Mouse (Mus musculus) erythroblast, embryonic 14.5 days (primary cell): ENCODE measurements around the gene Zfp846. TPM values are rescaled to one million over a fixed set of nuclear protein-coding genes. Genes with fewer than 3 reads are reported as not detected.
A peak's percentile ranks its signal among the peaks of the same experiment; 100 is the strongest.

Experiments
- H3K27me3 ChIP-seq: 2 replicates; pipeline ENCODE4 v1.6.1; 2012; ENCODE audit warnings: inconsistent platforms; ENCODE audit not compliant: control insufficient read depth
- H3K36me3 ChIP-seq: 2 replicates; pipeline ENCODE4 v1.6.1; 2012; ENCODE audit warnings: mild to moderate bottlenecking, inconsistent platforms; ENCODE audit not compliant: control insufficient read depth
- H3K4me1 ChIP-seq: 2 replicates; pipeline ENCODE4 v1.6.1; 2012; ENCODE audit warnings: inconsistent platforms; ENCODE audit not compliant: control insufficient read depth
- H3K4me3 ChIP-seq: replicated peaks from 2 replicates; pipeline ENCODE3; 2012; ENCODE audit warnings: moderate library complexity, mild to moderate bottlenecking, inconsistent platforms
- H3K9me3 ChIP-seq: 2 replicates; pipeline ENCODE4 v1.6.1; 2012; ENCODE audit warnings: low read length, inconsistent platforms, mixed read lengths; ENCODE audit not compliant: control insufficient read depth
- GATA1 ChIP-seq: IDR thresholded peaks from 2 replicates; pipeline ENCODE4 v1.6.1; 2012; ENCODE audit warnings: low read length, inconsistent platforms, mixed read lengths
- TAL1 ChIP-seq: IDR thresholded peaks from 3 replicates; pipeline ENCODE4 v1.6.1; 2012; ENCODE audit warnings: low read length, inconsistent platforms, mixed read lengths
- polyA plus RNA-seq: library from polyadenylated mRNA; stranded (reverse); fragments of >175 nt; gene quantifications from 2 replicates; pipeline ENCODE4 v1.2.3, GENCODE M21; 2012

Gene Zfp846
- polyA plus RNA-seq, 1 experiment = 0.11 TPM

DNA sequence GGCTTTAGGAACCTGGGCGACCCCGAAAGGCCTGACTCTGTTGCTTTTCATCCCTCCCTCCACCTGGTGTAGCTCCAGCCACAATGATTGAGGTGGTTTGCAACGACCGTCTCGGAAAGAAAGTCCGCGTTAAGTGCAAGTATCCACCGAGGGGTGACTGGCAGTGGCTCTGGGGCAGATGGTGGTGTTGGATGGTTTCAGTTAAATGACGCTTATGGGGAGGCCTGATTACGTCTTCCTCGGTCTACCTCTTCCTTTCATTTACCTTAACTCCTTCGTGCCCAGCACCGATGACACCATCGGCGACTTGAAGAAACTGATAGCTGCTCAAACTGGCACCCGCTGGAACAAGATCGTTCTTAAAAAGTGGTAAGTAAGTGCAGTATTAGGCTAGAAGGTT lies 64.0 kb downstream of the Zfp846 start:
- Histone ChIP-seq H3K36me3 (peaks cover 36% of the 10 kb centered on the region), H3K9me3 (no peaks in the 10 kb centered on the region), H3K4me1 (peaks cover 78% of the 10 kb centered on the region), H3K4me3 (peak overlapping the region; percentile 99), H3K27me3 (no peaks in the 10 kb centered on the region)
- no peak for TF ChIP-seq GATA1
- TF ChIP-seq TAL1 = no peak

DNA sequence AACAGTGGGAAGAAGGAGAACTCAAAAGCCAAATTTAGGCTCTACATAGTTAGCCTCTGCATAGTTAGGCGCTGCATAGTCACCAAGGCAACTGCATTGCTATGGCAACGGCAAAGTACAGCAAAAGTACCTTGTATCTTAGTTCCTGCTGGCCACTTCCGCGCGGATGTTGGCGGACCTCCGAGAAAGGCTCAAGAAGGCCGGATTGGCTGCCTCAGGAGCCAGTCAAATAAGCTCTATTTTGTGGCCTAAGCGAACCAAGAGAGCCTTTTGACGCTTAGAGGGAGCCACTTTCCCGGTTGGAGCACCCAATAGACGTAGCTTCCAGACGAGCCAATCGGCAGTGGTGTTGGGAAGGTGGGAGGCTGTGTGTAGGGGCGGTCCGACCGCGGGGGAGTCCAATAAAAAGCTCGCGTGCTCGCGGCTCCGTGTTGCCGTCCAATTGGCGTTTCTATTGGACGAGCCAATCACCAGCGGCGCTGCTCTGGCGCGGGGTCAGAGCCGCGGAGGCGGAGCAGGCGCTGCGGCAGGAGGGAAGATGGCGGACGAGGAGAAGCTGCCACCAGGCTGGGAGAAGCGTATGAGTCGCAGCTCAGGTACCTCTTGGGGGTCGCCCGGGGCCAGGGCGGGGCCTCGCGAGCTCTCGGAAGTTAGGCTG lies 70.6 kb downstream of the Zfp846 start, which contains the start of gene Pin1:
Gene Pin1, plus strand, starts transcription at position 494 of the 658 bp plus-strand sequence.
- Histone ChIP-seq H3K27me3 (no peaks in the 10 kb centered on the region), H3K4me3 (peak within 1 kb of the TSS; percentile 88), H3K4me1 (peaks cover 75% of the 10 kb centered on the region), H3K36me3 (peaks cover 62% of the 10 kb centered on the region), H3K9me3 (no peaks in the 10 kb centered on the region)
- no peak for TF ChIP-seq TAL1
- TF ChIP-seq GATA1 = no peak

DNA sequence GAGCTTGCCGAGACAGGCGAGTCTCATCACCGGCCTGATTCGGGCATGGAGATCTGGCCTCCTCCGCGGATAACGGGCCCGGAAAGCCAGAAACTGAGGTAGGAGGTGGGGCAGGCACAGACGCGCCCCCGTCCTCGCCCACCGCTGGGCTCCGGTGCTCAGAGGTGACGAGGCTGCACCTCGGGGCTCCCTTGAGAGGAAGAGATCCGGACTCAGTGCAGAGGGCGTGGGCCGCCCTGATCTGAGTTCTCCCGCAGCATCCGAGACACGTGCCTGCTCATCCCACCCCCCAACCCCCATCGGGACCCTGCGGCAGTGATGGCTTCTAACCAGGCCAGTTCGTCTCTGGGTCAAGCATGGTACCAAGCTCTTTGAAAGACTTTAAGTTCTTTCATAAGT lies 71.2 kb downstream of the Zfp846 start:
- no peaks in the 10 kb centered on the region for H3K9me3 ChIP-seq
- peak overlapping the region; percentile 88 for H3K4me3 ChIP-seq
- TF ChIP-seq GATA1 = no peak
- TF ChIP-seq TAL1 = no peak
- H3K4me1 ChIP-seq = peaks cover 71% of the 10 kb centered on the region
- H3K27me3 ChIP-seq = no peaks in the 10 kb centered on the region
- peaks cover 62% of the 10 kb centered on the region for H3K36me3 ChIP-seq

DNA sequence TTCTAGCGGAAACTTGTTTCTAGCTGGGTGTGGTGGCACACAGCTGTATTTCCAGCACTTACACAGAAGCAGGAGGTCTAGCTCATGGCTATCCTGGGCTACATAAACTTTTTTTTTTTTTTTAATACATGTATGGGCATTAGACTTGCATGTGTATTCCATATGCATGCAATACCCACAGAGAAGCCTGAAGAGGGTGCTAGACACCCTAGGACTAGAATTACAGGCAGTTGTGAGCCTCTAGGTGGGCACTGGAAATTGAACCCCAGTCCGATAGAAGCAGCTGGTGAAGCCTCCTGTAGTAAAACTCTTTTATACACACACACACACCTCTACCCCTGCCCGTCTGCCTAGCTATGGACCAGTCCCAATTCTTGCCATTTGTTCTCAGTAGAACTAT lies 72.8 kb downstream of the Zfp846 start:
- no peaks in the 10 kb centered on the region for H3K27me3 ChIP-seq
- H3K4me3 ChIP-seq = no peak overlapping the region
- H3K4me1 ChIP-seq = peaks cover 67% of the 10 kb centered on the region
- TF ChIP-seq TAL1 (no peak), GATA1 (no peak)
- H3K36me3 ChIP-seq = peaks cover 62% of the 10 kb centered on the region
- H3K9me3 ChIP-seq = no peaks in the 10 kb centered on the region

Other genes with a start within 250 kb of the Zfp846 start
- not detected in 2 replicates for gene Olfr18, start 245.2 kb upstream of the Zfp846 start, polyA plus RNA-seq
- gene Zfp560, start 196.1 kb upstream of the Zfp846 start, polyA plus RNA-seq = 0.04 and 0.06 TPM in 2 replicates
- under 0.01 and 0.01 TPM in 2 replicates for gene Zfp26, start 121.1 kb upstream of the Zfp846 start, polyA plus RNA-seq
- gene Zfp426, start 88.5 kb upstream of the Zfp846 start, polyA plus RNA-seq = 0.08 and 0.44 TPM in 2 replicates
- 0.03 and 0.04 TPM in 2 replicates for gene Zfp266, start 59.9 kb upstream of the Zfp846 start, polyA plus RNA-seq
- gene Ubl5, start 61.6 kb downstream of the Zfp846 start, polyA plus RNA-seq = 2.7 and 3.2 TPM in 2 replicates
- 0.38 and 0.83 TPM in 2 replicates for gene Fbxl12, start 63.5 kb downstream of the Zfp846 start, polyA plus RNA-seq
- gene Pin1, start 70.8 kb downstream of the Zfp846 start, polyA plus RNA-seq = 2.3 and 2.4 TPM in 2 replicates
- gene Olfm2, start 165.1 kb downstream of the Zfp846 start, polyA plus RNA-seq = not detected in 2 replicates
- gene Col5a3, start 233.8 kb downstream of the Zfp846 start, polyA plus RNA-seq = not detected in 2 replicates
- not detected in 2 replicates for gene Rdh8, start 237.2 kb downstream of the Zfp846 start, polyA plus RNA-seq